Mouse (Mus musculus): ENCODE results near the gene Vangl2.

Vangl2 gene

GRCm38 (mm10) chr1:172028394-172029275 lies at the start of gene Vangl2:
Vangl2 (minus strand) TSS chr1:172028444.
- no peak for DNase-seq (ENCODE audit: low spot score in 2 of 2)

DNA sequence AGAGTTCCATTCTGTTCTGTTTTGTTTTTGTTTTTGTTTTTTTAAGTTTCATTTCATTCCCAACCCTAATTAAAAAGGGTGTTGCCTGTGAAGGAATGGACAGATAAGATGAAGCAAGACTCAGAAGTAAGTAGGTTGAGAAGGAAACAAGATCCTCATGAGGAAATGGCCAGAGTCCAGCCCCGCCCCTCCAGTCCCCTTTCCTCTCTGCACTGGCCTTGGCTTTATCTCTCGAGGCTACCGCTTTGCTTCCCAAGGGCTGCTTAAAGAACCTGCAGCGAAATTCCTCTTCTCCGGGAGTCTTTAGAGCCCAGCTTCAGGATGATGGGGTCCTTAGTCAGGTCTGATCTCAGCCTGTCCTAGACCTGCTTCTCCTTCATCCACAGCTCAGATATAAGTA lies 49.7 kb upstream of the Vangl2 start:
- no peak for DNase-seq (ENCODE audit: low spot score in 2 of 2)

- DNase-seq (ENCODE audit: low spot score in 2 of 2) = no peak
These were observed 44.4 kb upstream of the Vangl2 start for GRCm38 (mm10) chr1:172072604-172073003.

GRCm38 (mm10) chr1:172071556-172071955 lies 43.3 kb upstream of the Vangl2 start:
- no peak for DNase-seq (ENCODE audit: low spot score in 2 of 2)

DNA sequence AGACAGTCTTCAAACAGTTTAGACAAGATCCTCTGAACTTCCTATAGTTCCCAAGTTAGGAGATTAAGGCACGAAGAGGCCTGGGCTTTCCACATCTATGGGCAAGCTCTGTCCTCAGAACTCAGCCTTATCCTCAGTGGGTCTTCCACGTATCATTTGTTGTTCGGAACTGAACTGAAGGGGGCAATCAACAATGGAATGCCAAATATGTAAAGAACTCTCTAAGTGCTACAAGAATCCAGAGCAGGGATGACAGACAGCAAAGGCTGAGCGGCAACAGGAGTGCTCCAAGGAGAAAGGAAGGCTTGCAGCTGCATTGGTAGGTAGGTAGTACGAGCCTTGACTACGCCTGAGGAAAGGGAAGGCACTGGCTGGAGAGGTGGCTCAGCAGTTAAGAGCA lies 42.0 kb upstream of the Vangl2 start:
- DNase-seq (ENCODE audit: low spot score in 2 of 2) = no peak

GRCm38 (mm10) chr1:172064613-172065141 lies 36.4 kb upstream of the Vangl2 start:
- no peak for DNase-seq (ENCODE audit: low spot score in 2 of 2)

GRCm38 (mm10) chr1:172063291-172064023 lies 35.2 kb upstream of the Vangl2 start:
- no peak for DNase-seq (ENCODE audit: low spot score in 2 of 2)

GRCm38 (mm10) chr1:172062101-172062500 lies 33.9 kb upstream of the Vangl2 start:
- DNase-seq (ENCODE audit: low spot score in 2 of 2) = no peak

DNA sequence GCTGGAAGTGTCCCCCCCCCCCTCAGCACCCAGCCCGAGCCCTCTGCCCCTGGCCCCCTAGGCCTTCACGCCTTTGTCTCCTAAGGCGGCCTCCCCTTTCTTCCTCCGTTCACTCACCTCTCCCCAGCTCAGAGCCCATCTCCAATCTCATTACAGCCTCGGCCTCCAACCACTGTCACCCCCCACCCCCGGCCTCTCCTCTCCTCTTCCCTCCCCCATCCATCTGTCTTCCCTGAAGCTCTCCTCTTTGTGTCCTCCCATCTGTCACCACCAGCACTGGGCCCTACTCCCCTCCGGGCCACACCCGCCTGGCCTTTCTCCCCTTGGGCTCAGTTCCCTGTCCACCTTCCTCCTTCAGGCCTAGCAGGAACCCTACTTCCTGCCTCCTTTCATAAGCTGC lies 33.0 kb upstream of the Vangl2 start:
- no peak for DNase-seq (ENCODE audit: low spot score in 2 of 2)

GRCm38 (mm10) chr1:172060659-172061058 lies 32.4 kb upstream of the Vangl2 start:
- no peak for DNase-seq (ENCODE audit: low spot score in 2 of 2)

GRCm38 (mm10) chr1:172058874-172059273 lies 30.6 kb upstream of the Vangl2 start:
- DNase-seq (ENCODE audit: low spot score in 2 of 2) = no peak

- no peak for DNase-seq (ENCODE audit: low spot score in 2 of 2)
These were observed 30.1 kb upstream of the Vangl2 start for GRCm38 (mm10) chr1:172058321-172058720.

DNA sequence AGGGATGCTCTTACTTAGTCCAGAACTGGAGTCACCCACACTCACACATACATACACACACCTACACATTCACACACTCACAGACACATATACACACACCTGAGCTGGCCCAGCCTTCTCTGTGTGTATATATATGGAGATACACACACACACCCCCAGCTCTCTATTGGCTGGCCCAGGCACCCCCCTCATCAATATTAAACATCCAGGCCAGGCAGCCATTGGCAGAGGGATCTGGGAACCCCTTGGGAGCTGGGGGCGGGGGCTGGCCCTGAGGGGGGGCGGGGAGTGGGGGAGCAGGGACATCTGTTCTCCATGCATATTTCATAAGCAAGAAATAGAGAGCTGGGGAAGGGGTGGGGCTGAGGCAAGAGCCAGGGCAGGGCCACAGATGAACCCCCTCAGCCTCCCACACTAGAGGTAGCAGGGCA lies 29.3 kb upstream of the Vangl2 start, which contains the start of gene Nhlh1:
Nhlh1 (minus strand) TSS at position 83 of the 431 bp plus-strand sequence.
- peak in 1 of 2 experiments; percentile 34 for DNase-seq (ENCODE audit: low spot score in 2 of 2)

DNA sequence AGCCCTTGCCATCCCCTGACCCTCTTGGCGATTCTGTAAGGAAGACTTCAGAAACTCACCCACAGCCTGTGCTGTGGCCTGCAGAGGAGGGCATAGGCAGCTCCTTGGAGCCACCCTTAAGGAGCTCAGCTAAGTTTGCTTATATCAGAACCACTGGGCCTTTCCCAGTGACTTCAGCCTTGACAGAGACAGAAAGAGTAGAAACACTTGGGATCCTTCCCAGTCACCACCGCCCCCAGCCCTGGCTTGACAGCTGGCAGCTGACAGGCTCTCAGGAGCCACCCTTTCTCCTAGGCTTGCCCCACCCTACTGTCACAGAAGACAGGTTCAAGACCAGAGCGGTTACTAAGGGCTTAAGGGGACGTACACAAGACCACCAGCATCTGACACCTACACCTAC lies 28.0 kb upstream of the Vangl2 start:
- DNase-seq (ENCODE audit: low spot score in 2 of 2) = peak; percentile 47 to 69

- peak in 1 of 2 experiments; percentile 33 for DNase-seq (ENCODE audit: low spot score in 2 of 2)
These were observed 25.5 kb upstream of the Vangl2 start for GRCm38 (mm10) chr1:172053541-172054440.

DNA sequence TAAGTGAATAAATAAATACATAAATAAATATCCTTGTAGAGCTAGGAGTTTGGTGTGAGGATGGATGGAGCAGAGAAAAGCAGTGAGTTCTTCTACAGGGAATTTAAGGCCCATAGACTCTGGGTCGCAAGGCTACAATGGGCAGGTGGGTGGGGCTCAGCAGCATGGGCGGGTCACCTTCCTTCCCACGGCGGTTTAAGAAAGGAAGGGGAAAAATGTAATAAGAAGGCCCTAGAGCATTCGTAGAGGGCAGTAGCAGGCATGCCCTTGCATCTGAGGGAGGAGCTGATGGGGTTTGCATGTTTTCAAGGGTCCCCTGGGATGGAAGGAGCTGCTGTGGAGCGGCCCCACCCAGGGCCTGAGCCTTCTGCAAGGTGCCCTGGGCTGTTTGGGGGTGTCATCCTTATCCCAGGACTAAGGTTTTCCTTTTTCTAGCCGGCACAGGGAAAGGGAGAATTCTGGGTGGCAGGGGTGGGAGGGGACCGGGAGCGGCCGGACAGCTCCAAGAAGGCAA lies 24.6 kb upstream of the Vangl2 start:
- no peak for DNase-seq (ENCODE audit: low spot score in 2 of 2)

DNA sequence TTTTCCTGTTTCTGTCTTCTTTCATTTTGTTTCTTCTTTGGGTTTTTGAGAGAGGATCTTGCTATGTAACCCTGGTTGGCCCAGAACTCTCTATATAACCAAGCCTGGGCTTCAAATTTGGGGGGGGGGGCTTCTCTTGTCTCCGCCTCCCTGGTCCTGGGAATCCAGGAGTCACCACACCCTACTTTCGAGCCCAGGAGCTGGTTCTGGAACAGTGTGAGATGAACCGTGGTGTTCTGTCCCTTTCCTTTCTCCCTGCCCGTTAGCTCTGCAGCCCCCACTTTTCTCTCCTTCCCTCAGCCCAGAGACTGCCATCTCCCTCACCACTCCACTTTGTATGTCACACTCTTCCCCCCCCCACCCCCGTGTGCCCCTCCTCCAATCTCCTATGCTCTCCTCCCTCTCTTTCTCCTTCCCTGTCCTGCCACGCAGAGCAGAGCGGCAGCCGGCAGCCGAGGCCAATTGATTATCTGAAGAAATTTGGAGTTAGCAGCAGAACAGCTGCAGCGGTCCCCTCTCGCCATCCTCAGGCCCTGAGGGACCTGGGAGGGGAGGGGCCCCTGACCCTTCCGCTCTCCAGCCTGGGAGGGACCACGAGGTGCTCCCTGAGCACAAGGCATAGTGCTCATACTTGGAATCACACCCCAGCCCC lies 21.0 kb upstream of the Vangl2 start:
- no peak for DNase-seq (ENCODE audit: low spot score in 2 of 2)

- DNase-seq (ENCODE audit: low spot score in 2 of 2) = no peak
These were observed 20.0 kb upstream of the Vangl2 start for GRCm38 (mm10) chr1:172048241-172048734.

DNA sequence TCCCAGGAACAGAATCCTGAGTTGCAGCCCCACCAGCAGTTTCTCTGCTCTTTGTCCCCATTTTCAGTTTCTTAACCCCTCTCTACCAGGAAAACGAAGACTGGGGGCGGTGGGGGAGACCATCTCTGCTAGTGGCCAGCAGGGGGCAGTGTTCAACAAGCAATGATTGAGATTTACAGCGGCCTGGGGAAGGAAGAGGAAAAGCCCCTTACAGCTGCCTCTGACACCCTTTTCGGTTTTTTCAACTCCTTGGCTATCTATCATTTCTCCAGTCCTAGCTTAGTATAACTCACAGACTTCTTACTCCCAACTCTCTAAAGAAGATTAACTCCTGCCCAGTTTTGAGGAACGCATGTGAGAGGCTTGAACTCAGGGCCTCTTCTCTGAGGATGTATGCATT lies 18.7 kb upstream of the Vangl2 start:
- peak; percentile 64 to 67 for DNase-seq (ENCODE audit: low spot score in 2 of 2)

GRCm38 (mm10) chr1:172046410-172046809 lies 18.2 kb upstream of the Vangl2 start:
- DNase-seq (ENCODE audit: low spot score in 2 of 2) = no peak
